Mouse (Mus musculus) adrenal gland, postnatal 25 days (tissue): ENCODE results near the gene Tpmt. TPM values are rescaled to one million over a fixed set of nuclear protein-coding genes. Genes with fewer than 3 reads are reported as not detected.

Experiments
- DNase-seq: peaks from one replicate; pipeline ENCODE4 v3.0.0; 2021; ENCODE audit warnings: mixed read lengths
- long read RNA-seq: library from polyadenylated mRNA; stranded (forward); transcript quantifications from one replicate; pipeline ENCODE4 v2.0.0, GENCODE M21; 2021
- total RNA-seq: library from RNA; stranded (reverse); gene quantifications from 2 replicates; pipeline ENCODE4 v1.2.3, GENCODE M21; 2021

The Tpmt gene
- total RNA-seq = 9.2 and 10.8 TPM in 2 replicates
- long read RNA-seq, transcript Tpmt-201 (9 exons, 2,708 nt) = major isoform, 22 of 42 reads
- long read RNA-seq, partial matches to known transcripts = 2 of 42 reads
- long read RNA-seq, other reads (novel, unspliced or antisense) = 17 of 42 reads

DNA sequence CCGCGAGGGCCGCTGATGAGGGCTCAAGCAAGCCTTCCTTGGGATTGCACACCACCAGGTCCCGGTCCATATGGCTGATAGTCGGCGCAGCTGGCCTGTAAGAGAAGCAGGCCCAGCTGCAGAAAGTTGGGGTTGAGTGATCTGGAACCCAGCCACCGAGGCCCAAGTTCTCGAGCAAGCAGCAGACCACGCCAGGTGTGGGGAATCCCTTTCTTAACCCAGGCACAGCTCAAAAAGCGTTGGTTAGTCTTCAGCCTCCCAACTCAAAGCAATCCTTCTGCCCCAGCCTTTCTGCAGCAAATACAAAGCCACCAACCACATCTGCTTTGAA is at the start of gene Tpmt:
Gene Tpmt, minus strand, starts transcription at position 121 of the 331 bp plus-strand sequence.
- DNase-seq = peak; percentile 7

DNA sequence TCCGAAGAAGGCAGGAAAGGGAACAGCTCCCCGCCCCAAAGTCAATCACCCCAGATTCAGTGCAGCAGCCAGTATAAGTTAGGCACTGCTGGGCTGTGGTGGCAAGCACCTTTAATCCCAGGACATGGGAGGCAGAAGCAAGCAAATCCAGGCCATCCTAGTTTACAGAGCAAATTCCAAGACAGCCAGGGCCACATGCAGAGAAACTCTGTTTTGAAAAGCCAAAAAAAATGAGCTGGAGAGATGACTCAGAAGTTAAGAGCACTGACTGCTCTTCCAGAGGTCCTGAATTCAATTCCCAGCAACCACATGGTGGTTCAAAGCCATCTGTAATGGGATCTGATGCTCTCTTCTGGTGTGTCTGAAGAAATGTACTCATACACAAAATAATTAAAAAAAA is 49.3 kb upstream of the Tpmt start:
- no peak for DNase-seq

DNA sequence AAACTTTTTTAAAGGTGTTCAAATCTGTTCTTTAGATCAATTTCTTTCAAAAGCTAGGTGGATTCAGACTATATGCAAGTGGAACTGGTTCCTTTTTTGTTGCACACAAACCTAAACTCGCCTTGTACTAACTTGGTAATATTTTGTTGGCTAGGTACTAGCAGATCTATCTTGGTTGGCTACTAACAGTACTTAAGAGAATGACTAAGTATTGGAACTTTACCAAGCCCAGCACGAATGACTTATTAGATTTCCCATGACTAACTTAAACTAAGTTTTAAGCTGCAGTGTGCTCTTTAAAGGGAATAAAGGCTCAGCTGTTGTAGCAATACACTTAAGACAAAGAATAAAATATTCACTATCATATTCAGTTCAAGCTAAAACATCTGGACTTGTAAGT is 44.7 kb upstream of the Tpmt start:
- DNase-seq = no peak

DNA sequence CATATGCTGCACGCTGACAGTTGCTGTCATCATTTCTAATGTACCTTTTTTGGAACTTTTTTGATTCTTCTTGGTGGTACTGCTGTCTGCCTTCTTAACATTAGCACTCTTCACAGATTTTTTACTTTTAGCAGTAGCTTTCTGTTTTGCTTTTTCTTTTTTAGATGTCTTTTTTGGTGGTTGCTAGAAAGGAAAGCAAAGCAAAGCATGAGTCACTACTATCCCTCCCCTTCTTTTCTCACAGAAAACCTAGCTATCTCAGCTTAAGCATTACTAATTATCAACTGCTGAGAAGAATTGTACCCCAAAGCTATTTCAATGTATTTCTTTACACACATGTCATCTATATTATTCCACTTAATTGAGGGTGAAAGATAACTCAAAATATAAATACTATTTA is 43.9 kb upstream of the Tpmt start:
- DNase-seq = no peak

DNA sequence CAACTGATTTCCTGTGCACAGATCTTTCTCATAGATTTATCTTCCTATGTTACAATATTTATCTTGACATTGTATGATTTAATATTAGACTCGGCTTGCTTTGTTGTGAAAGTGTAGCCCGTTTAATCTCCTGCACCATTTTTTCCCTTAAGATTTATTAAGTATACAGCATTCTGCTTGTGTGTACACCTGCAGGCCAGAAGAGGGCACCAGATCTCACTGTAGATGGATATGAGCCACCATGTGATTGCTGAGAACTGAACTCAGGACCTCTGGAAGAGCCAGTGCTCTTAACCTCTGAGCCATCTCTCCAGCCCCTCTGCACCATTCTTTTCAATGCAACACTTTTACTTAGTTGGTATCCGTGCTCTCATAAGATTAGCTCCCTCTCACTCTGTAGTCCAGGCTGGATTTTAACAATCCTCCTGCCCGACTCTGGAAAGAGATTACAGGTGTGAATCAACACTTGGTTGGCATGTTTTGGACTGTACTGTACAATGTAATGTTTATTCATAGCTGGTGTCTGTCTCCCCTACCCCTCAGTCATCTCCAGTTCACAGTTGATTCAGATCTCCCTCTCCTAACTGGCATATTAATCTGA is 36.5 kb upstream of the Tpmt start:
- DNase-seq = no peak

DNA sequence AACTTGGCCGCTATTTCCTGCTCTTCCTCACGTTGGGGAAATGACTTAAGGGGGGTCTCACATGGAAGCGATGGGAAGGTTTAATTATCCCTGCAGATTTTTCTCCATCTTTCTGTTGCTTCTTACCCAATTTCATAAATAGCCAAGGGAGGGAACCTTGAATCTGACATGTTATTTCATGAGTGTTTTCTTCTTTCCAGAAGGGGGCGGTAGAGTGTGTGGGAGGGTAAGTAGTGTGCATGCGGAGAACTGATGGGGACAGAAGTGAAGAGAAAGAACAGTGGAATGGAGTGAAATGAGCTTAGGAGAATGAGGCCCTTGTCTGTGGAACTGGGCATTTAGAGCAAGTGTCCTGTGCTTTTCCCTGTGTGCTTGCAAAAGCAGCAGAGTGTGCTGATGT is 34.3 kb upstream of the Tpmt start:
- DNase-seq = no peak

GRCm38 (mm10) chr13:47077367-47077766 is 32.8 kb upstream of the Tpmt start:
- no peak for DNase-seq

GRCm38 (mm10) chr13:47076156-47076555 is 31.6 kb upstream of the Tpmt start:
- DNase-seq = no peak

DNA sequence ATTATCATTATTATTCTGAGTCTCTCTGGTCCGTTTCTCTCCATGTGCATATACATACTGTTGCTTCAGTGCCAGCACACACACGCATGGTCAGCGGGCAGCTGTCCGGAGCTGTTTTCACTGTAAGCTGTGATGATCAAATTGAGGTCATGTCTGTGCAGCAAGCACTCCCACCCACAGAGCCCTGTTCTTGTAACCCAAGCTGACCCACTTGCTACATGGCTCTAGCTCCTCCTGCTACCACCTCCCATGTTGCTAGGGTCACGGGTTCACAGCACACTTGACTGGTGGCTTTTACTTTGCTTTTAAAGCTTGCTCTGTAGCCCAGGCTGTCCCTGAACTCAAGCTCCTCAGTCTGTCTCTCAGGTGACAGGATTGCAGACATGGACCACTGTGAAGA is 27.9 kb upstream of the Tpmt start:
- no peak for DNase-seq

DNA sequence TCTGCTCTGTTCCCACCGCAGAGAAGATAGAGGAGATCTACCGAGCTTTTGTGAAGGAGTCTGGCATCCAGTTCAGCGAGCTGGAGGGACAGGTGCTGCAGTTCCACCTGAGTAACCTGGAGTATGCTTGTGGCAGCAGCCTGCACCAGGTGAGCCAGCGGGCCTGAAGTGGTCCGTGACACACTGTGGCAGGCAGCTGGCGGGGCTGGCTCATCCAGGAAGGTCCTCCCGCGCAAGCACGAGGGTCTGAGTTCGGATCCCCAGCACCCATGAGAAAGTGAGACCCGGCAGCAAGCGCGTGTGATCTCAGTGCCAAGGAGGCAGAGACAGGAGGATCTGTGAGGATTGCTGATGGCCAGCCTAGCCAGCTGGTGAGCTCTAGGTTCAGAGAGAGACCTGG is 27.3 kb upstream of the Tpmt start:
- DNase-seq = no peak

DNA sequence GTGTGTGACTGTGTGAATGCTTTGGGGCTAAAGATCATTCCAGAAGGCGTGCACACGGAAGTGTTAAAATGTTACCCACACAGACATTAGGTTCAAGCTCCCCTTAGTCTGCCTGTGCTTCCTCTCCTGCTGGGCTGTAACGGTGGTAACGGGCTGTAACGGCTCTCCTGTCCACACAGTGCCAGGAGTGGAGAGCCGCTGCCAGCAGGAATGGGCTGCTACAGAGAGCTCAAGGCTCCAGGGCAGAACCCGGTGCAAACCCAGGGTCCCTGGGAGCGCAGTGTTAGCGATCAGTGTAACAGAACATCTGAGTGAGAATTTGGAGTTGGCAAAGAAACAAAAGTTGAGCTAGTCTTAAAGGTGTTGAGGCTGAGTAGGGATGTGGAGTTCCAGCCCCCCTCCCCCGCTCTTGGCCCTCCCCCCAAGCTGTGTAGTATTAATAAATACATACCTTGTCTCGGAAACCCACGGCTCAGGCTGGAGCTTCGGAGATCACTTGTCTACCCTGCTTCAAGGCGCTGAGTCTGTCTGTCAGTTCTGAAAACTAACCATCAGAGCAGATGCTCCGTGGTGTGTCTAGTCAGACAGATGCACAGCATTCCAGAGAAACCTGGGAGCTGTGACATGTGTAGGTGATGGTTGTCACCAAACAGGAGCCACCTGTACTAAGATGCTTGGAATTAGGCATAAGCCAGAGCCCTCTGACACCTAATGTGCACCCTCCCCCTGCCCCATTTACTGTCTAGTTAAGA is 26.0 kb upstream of the Tpmt start:
- no peak for DNase-seq

DNA sequence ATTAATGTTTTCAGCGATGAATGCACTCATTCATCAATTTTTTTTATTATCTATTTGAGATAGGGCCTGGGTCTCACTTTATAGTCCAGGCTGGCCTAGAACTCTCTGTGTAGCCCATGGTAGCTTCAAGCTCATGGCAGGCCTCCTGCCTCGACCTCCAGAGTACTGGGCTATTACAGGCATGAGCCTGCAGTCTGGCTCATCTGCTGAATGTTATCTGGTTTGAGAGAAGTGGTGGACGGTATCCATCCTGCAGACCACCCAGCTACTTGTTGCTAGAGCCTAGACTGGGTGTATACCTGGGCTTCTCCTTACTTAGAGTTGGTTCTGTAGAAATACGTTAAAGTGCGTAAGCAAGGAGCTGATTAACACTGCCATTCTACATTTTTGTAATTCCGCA is 22.5 kb upstream of the Tpmt start:
- no peak for DNase-seq

DNA sequence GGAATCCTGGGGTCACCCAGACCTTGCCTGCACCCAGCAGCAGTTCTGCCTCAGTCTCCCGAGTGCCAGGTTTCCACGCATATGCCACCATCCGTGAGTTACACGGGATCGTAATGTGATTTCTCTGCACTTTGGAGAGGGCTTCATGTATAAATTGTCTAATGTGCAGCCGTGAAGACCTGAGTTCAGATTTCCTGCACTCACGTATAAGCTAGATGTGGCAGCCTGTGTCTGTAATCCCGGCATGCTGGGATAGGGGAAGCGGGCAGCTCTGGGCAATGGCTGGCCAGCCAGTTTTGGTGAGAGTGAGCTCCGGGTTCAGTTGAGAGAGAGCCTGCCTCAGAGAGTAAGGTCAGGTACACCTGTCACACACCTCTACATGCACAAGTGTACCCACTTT is 22.0 kb upstream of the Tpmt start:
- no peak for DNase-seq

- DNase-seq = no peak
Measured at GRCm38 (mm10) chr13:47063985-47064760, 19.6 kb upstream of the Tpmt start.

DNA sequence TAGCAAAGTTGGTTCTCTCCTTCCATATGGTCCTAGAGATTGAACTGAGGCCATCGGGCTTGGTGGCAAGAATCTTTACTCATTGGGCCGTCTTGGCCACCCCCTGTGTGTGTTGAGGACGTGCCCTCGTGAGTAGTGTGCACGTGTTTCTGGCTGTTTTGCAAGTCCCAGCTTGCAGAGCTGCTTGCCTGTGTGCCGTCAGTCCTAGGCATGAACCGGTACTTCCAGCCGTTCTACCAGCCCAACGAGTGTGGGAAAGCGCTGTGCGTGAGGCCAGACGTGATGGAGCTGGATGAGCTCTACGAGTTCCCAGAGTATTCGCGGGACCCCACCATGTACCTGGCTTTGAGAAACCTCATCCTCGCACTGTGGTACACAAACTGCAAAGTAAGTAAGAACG is 18.2 kb upstream of the Tpmt start:
- no peak for DNase-seq

GRCm38 (mm10) chr13:47056781-47057180 is 12.2 kb upstream of the Tpmt start:
- no peak for DNase-seq

GRCm38 (mm10) chr13:47056126-47056525 is 11.6 kb upstream of the Tpmt start:
- DNase-seq = no peak

DNA sequence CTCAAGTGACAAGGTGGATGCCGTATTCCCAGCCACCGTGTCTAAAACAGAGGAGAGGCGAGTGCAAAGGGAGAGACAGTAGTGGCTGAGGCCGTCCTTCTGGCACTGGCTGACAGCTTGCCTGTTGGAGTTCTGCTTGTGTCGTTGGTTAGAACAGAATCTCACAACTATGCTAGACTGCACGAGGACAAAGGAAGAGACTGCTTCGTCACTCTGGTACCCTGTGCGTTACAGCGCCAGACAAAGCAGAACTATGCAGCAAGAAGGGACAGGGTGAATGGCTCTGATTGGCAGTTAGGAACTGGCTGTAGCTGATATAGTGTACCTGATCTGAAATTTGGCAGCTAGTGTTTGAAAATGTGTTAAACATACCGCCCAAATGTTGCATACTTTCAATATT is 9.4 kb upstream of the Tpmt start:
- no peak for DNase-seq

DNA sequence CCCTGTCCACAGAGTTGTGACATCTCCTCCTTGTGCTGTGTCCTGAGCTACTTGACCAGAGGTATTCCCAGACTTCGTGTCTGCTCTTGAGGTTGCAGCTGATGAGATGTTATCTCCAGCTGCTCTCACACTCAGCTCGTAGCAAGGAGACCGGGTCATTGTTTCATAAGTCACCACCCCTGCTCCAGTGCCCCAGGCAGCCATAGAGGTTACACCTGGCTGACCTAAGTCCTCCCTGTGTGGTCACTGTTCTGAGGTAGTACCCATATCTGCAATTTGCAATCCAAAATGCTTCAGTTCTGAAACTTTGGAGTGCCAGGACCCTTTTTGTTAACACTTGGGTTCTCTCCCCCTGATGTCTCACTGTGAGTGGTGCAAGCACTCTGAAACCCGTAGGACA is 5.5 kb upstream of the Tpmt start:
- no peak for DNase-seq

- no peak for DNase-seq
Measured at GRCm38 (mm10) chr13:47047996-47048395, 3.5 kb upstream of the Tpmt start.

DNA sequence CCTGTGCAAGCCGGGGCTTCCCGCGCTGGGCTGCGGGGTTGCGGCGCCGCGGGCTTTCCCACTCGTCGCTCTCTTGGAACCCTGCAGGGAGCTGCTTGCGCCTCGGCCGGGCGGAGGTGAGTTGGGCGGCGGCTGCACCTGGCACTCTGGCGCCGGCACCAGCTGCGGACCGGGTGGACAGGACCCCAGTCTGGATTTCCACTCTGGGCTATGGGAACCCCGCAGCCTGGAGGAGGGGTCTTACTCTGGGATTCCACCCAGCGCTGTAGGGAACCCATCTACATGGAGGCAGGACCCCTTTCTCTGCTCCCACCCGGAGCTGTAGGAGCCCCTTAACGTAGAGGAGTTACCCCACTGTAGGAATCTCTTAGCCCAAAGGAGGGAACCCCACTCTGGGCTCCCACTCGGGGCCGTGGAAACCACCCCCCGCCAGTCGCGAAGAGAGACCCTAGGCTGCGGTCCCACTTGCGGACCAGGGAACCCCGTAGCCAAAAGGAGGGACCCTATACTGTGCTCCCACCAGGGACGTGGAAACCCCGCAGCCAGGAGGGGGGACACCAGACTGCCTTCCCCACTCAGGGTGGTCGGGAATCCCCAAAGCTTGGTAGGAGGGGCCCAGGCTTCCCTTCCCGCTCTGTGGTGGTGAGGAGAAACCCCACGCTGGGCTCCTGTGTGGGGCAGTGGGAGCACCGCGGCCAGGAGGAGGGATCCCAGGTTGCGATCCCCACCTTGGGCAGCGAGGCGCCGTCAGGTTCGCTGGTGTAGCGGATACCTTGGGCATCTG is 512 bp downstream of the Tpmt start:
- DNase-seq = no peak

- peak; percentile 99 for DNase-seq
Measured at GRCm38 (mm10) chr13:47043030-47043680, 1.4 kb downstream of the Tpmt start, which contains the start of gene Kdm1b. Kdm1b (plus strand) TSS chr13:47043499.
